Mouse (Mus musculus) colon, adult 2 months (tissue): ENCODE measurements around the gene Mbip. TPM values are rescaled to one million over a fixed set of nuclear protein-coding genes. Genes with fewer than 3 reads are reported as not detected.

ENCODE experiments used
- polyA plus RNA-seq: library from polyadenylated mRNA; depleted of rRNA; stranded (reverse); fragments of >200 nt; gene quantifications from 2 replicates; pipeline ENCODE4 v1.2.3, GENCODE M21; 2012; rRNA removed

Mbip gene
- 4.0 and 4.5 TPM in 2 replicates for polyA plus RNA-seq

GRCm38 (mm10) chr12:56345367-56346089, at the start of gene Mbip:
Gene Mbip (minus strand): TSS chr12:56345894.

Other genes with a start within 250 kb of the Mbip start
- gene Nkx2-1, start 191.0 kb upstream of the Mbip start, polyA plus RNA-seq, result 0.05 TPM in 1 of 2 replicates, not detected in the other